Mouse (Mus musculus): ENCODE results near the gene C1ra.

DNA sequence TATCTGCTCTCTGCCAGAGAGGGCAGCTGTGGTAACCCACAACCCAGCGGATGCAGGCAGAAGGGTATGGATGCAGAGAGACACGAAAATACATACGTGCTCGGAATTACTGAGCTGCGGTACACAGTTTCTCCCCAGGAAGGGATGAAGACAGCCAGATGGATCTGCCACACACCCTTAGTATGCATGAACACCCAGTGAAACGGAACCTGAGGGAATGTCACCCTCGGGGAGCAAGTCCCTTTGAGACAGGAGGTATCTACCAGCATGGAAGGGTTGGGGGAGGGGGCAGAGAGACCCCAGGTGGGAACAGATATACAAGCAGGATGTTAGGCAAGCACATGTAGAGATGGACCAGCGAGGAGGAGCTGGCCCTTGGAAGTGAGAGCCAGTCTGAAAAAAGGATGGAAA lies 48.3 kb upstream of the C1ra start:
- TF ChIP-seq CTCF (IDR thresholded peaks at IDR 0.05) (no peak), EP300 (IDR thresholded peaks at IDR 0.05) (no peak)

Measured in lung, postnatal 0 days (tissue).